Mouse (Mus musculus) thymus, adult 2 months (tissue): ENCODE results near the gene Ccdc30.

Source experiments
- CTCF ChIP-seq: fragments of 200-500 bp; IDR thresholded peaks from 2 replicates; pipeline ENCODE4 v1.5.1; 2012; ENCODE audit warnings: mild to moderate bottlenecking, control low read depth, low read length, moderate library complexity, borderline replicate concordance; ENCODE audit not compliant: control insufficient read depth, poor library complexity, insufficient read depth; ENCODE audit errors: extremely low read depth
- POLR2A ChIP-seq: fragments of 200-500 bp; IDR thresholded peaks from 2 replicates; pipeline ENCODE4 v1.6.1; 2012; ENCODE audit warnings: mild to moderate bottlenecking, low read length, control low read depth, moderate library complexity; ENCODE audit not compliant: control insufficient read depth, poor library complexity, insufficient read depth; ENCODE audit errors: extremely low read depth

GRCm38 (mm10) chr4:119313756-119314155 lies 101.6 kb downstream of the Ccdc30 start:
- TF ChIP-seq CTCF (no peak), POLR2A (no peak)
